Mouse (Mus musculus) fibroblast of lung, adult 2 months (primary cell): ENCODE measurements around the gene Ubxn6.
A peak's percentile ranks its signal among the peaks of the same experiment; 100 is the strongest.
"Not testable (repeated sequence)": the region's sequence is repeated elsewhere in the genome, so short reads cannot be mapped to it uniquely, and the experiment has no call there.

ENCODE experiments used
- DNase-seq: peaks from one replicate; pipeline ENCODE4 v3.0.0-alpha.2; 2011; ENCODE audit warnings: low read depth

Ubxn6 gene

GRCm38 (mm10) chr17:56074827-56075208 lies at the start of gene Ubxn6:
Ubxn6 (minus strand) TSS chr17:56075028.
- DNase-seq: peak; percentile 86

GRCm38 (mm10) chr17:56123681-56124340 lies 49.0 kb upstream of the Ubxn6 start:
- no peak for DNase-seq

GRCm38 (mm10) chr17:56123161-56123560 lies 48.3 kb upstream of the Ubxn6 start:
- DNase-seq: no peak

GRCm38 (mm10) chr17:56121826-56122225 lies 47.0 kb upstream of the Ubxn6 start, which contains the start of gene Lrg1:
Lrg1 (minus strand) TSS chr17:56122001.
- no peak for DNase-seq

- no peak for DNase-seq
Observed at GRCm38 (mm10) chr17:56119981-56120880, 45.4 kb upstream of the Ubxn6 start.

GRCm38 (mm10) chr17:56119431-56119830 lies 44.6 kb upstream of the Ubxn6 start:
- DNase-seq: no peak

GRCm38 (mm10) chr17:56117251-56117710 lies 42.5 kb upstream of the Ubxn6 start, which contains the start of gene Plin5:
Plin5 (minus strand) TSS chr17:56117596.
- no peak for DNase-seq

- no peak for DNase-seq
Observed at GRCm38 (mm10) chr17:56116193-56116592, 41.4 kb upstream of the Ubxn6 start.

GRCm38 (mm10) chr17:56112743-56113142 lies 37.9 kb upstream of the Ubxn6 start:
- no peak for DNase-seq

GRCm38 (mm10) chr17:56111864-56112263 lies 37.0 kb upstream of the Ubxn6 start:
- DNase-seq: no peak

- no peak for DNase-seq
Observed at GRCm38 (mm10) chr17:56111021-56111420, 36.2 kb upstream of the Ubxn6 start.

- no peak for DNase-seq
Observed at GRCm38 (mm10) chr17:56110571-56110970, 35.7 kb upstream of the Ubxn6 start.

GRCm38 (mm10) chr17:56109219-56110051 lies 34.6 kb upstream of the Ubxn6 start, which contains the start of gene Plin4:
Plin4 (minus strand) TSS chr17:56109803.
- peak; percentile 59 for DNase-seq

- no peak for DNase-seq
Observed at GRCm38 (mm10) chr17:56108334-56109044, 33.7 kb upstream of the Ubxn6 start.

- no peak for DNase-seq
Observed at GRCm38 (mm10) chr17:56107736-56108135, 32.9 kb upstream of the Ubxn6 start.

GRCm38 (mm10) chr17:56106981-56107380 lies 32.2 kb upstream of the Ubxn6 start:
- DNase-seq: no peak

GRCm38 (mm10) chr17:56106436-56106835 lies 31.6 kb upstream of the Ubxn6 start:
- DNase-seq: not testable (repeated sequence)

GRCm38 (mm10) chr17:56104821-56105220 lies 30.0 kb upstream of the Ubxn6 start:
- not testable (repeated sequence) for DNase-seq

- no peak for DNase-seq
Observed at GRCm38 (mm10) chr17:56103465-56104285, 28.8 kb upstream of the Ubxn6 start.

- no peak for DNase-seq
Observed at GRCm38 (mm10) chr17:56102927-56103326, 28.1 kb upstream of the Ubxn6 start.
